Mouse (Mus musculus): ENCODE measurements around the gene Fuom.
A peak's percentile ranks its signal among the peaks of the same experiment; 100 is the strongest.

DNA sequence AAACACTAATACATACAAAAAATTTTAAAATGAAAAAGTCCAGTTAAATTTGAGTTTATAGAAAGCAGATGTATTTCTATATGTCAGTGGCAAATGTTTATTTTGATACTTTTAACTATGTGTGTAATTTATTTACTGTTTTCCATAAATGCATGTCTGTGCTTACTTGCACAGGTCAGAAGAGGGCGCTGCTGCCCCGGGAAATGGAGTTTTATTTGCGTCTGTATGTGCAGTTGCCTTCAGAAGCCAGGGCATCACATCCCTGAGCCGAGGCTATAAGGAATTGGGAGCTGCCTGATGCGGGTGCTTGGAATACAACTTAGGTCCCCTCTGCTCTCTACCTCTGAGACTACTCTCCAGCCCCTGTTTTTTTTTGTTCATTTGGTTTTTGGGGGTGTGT, 23.5 kb downstream of the Fuom start:
- TF ChIP-seq CTCF (IDR thresholded peaks at IDR 0.05; ENCODE audit: low read depth) (peak; percentile 84), EP300 (IDR thresholded peaks at IDR 0.05; ENCODE audit: low read depth) (no peak)
